Mouse (Mus musculus) embryonic facial prominence, embryonic 10.5 days (tissue): ENCODE results near the gene Magix. TPM values are rescaled to one million over a fixed set of nuclear protein-coding genes. Genes with fewer than 3 reads are reported as not detected.
A peak's percentile ranks its signal among the peaks of the same experiment; 100 is the strongest.

Experiments
- DNase-seq: peaks from one replicate; pipeline ENCODE4 v3.0.0-alpha.2; 2017; ENCODE audit warnings: low spot score
- H3K27ac ChIP-seq: fragments of 300-500 bp; sonication (generic); replicated peaks from 2 replicates; pipeline ENCODE4 v1.5.1; 2016; ENCODE audit warnings: mild to moderate bottlenecking
- H3K27me3 ChIP-seq: fragments of 300-500 bp; sonication (generic); replicated peaks from 2 replicates; pipeline ENCODE4 v1.6.1; 2016; ENCODE audit warnings: low read depth, mild to moderate bottlenecking; ENCODE audit not compliant: poor library complexity, severe bottlenecking
- H3K36me3 ChIP-seq: fragments of 300-500 bp; sonication (generic); replicated peaks from 2 replicates; pipeline ENCODE4 v1.6.1; 2016; ENCODE audit warnings: mild to moderate bottlenecking, moderate library complexity
- H3K4me1 ChIP-seq: fragments of 300-500 bp; sonication (generic); 2 replicates; pipeline ENCODE4 v1.6.1; 2016
- H3K4me3 ChIP-seq: fragments of 300-500 bp; sonication (generic); 2 replicates; pipeline ENCODE4 v1.5.1; 2016; ENCODE audit warnings: mild to moderate bottlenecking, moderate library complexity
- H3K9me3 ChIP-seq: fragments of 300-500 bp; sonication (generic); 2 replicates; pipeline ENCODE4 v1.6.1; 2016; ENCODE audit warnings: mild to moderate bottlenecking
- WGBS: fragments of 180-500 bp; shearing (Covaris S2); methylation state at CpG from one replicate; pipeline ENCODE4 v1.1.7; 2016; 5-methylcytosine and 5-hydroxymethylcytosine counted together
- polyA plus RNA-seq: library from polyadenylated mRNA; unstranded; fragments of >200 nt; fragmentation: Nextera tagmentation; extraction: Ambion mirVana; gene quantifications from 2 replicates; pipeline ENCODE4 v1.2.1, GENCODE M21; 2016

Gene Magix
- polyA plus RNA-seq, 1 experiment from 2014 or later, result 0.09 TPM

- Histone ChIP-seq H3K27me3 (no peaks in the 10 kb centered on the region), H3K4me1 (0 out of 2 replicates have a peak, but pooled peaks cover 2% of the 10 kb centered on the region), H3K4me3 (peak within 1 kb of the TSS; percentile 65), H3K36me3 (peaks cover 37% of the 10 kb centered on the region), H3K9me3 (no peaks in the 10 kb centered on the region), H3K27ac (peak within 1 kb of the TSS; percentile 75)
- DNase-seq, result peak; percentile 84
- WGBS, result 16% methylated on average over 33 of the region's 33 CpGs
Observed at GRCm38 (mm10) chrX:7696954-7697381, 15.9 kb upstream of the Magix start, which contains the start of gene Gpkow. Gene Gpkow, plus strand, starts transcription at chrX:7697131.

- H3K4me3 ChIP-seq, result peak overlapping the region; percentile 65
- no peak overlapping the region for H3K27ac ChIP-seq
- 45% methylated on average over 6 of the region's 6 CpGs for WGBS
- H3K9me3 ChIP-seq, result no peaks in the 10 kb centered on the region
- H3K27me3 ChIP-seq, result no peaks in the 10 kb centered on the region
- H3K36me3 ChIP-seq, result peaks cover 33% of the 10 kb centered on the region
- no peak for DNase-seq
- 0 out of 2 replicates have a peak, but pooled peaks cover 2% of the 10 kb centered on the region for H3K4me1 ChIP-seq
Observed at GRCm38 (mm10) chrX:7696520-7696919, 15.5 kb upstream of the Magix start.

- Histone ChIP-seq H3K9me3 (no peaks in the 10 kb centered on the region), H3K4me1 (no peaks in the 10 kb centered on the region), H3K27me3 (no peaks in the 10 kb centered on the region), H3K27ac (no peak overlapping the region), H3K4me3 (no peak overlapping the region), H3K36me3 (no peaks in the 10 kb centered on the region)
- DNase-seq, result peak; percentile 10
- 40% methylated on average over 4 of the region's 4 CpGs for WGBS
Observed at GRCm38 (mm10) chrX:7692862-7693261, 11.8 kb upstream of the Magix start.

GRCm38 (mm10) chrX:7690486-7690885 lies 9.4 kb upstream of the Magix start:
- Histone ChIP-seq H3K36me3 (no peaks in the 10 kb centered on the region), H3K4me3 (no peak overlapping the region), H3K9me3 (no peaks in the 10 kb centered on the region), H3K27me3 (no peaks in the 10 kb centered on the region), H3K27ac (no peak overlapping the region), H3K4me1 (no peaks in the 10 kb centered on the region)
- no peak for DNase-seq
- 65% methylated on average over 3 of the region's 3 CpGs for WGBS

- WGBS, result 91% methylated on average over 2 of the region's 2 CpGs
- Histone ChIP-seq H3K4me3 (no peak overlapping the region), H3K27ac (no peak overlapping the region), H3K4me1 (no peaks in the 10 kb centered on the region), H3K9me3 (no peaks in the 10 kb centered on the region), H3K27me3 (no peaks in the 10 kb centered on the region), H3K36me3 (no peaks in the 10 kb centered on the region)
- DNase-seq, result no peak
Observed at GRCm38 (mm10) chrX:7688321-7688720, 7.3 kb upstream of the Magix start.

GRCm38 (mm10) chrX:7680057-7680412 lies 1.0 kb downstream of the Magix start:
- Histone ChIP-seq H3K27ac (no peak overlapping the region), H3K9me3 (no peaks in the 10 kb centered on the region), H3K4me3 (peak overlapping the region; percentile 50), H3K27me3 (peaks cover 13% of the 10 kb centered on the region; the same call in 1 of the 2 replicates), H3K4me1 (no peaks in the 10 kb centered on the region), H3K36me3 (no peaks in the 10 kb centered on the region)
- no peak for DNase-seq
- 19% methylated on average over 12 of the region's 12 CpGs for WGBS

GRCm38 (mm10) chrX:7679405-7680056 lies 1.5 kb downstream of the Magix start:
- peak; percentile 93 for DNase-seq
- WGBS, result 20% methylated on average over 27 of the region's 27 CpGs
- Histone ChIP-seq H3K9me3 (no peaks in the 10 kb centered on the region; the same call in 1 of the 2 replicates), H3K36me3 (no peaks in the 10 kb centered on the region), H3K4me3 (peak overlapping the region; percentile 50), H3K4me1 (0 out of 2 replicates have a peak, but pooled peaks cover 3% of the 10 kb centered on the region), H3K27me3 (peaks cover 17% of the 10 kb centered on the region; the same call in 1 of the 2 replicates), H3K27ac (no peak overlapping the region)

- no peak overlapping the region for H3K4me3 ChIP-seq
- peaks cover 22% of the 10 kb centered on the region for H3K27me3 ChIP-seq
- 43% methylated on average over 3 of the region's 3 CpGs for WGBS
- peaks cover 6% of the 10 kb centered on the region; the same call in 1 of the 2 replicates for H3K4me1 ChIP-seq
- no peaks in the 10 kb centered on the region for H3K36me3 ChIP-seq
- no peak overlapping the region for H3K27ac ChIP-seq
- no peak for DNase-seq
- no peaks in the 10 kb centered on the region; the same call in 1 of the 2 replicates for H3K9me3 ChIP-seq
Observed at GRCm38 (mm10) chrX:7678986-7679385, 2.1 kb downstream of the Magix start.

GRCm38 (mm10) chrX:7675001-7675380 lies 6.1 kb downstream of the Magix start:
- Histone ChIP-seq H3K4me3 (peak overlapping the region; percentile 41), H3K27ac (peak overlapping the region; percentile 40; the same call in 1 of the 2 replicates), H3K9me3 (peaks cover 4% of the 10 kb centered on the region; the same call in 1 of the 2 replicates), H3K27me3 (peaks cover 21% of the 10 kb centered on the region; the same call in 1 of the 2 replicates), H3K4me1 (peaks cover 18% of the 10 kb centered on the region), H3K36me3 (no peaks in the 10 kb centered on the region)
- DNase-seq, result no peak
- 37% methylated on average over 10 of the region's 10 CpGs for WGBS

GRCm38 (mm10) chrX:7674284-7675000 lies 6.6 kb downstream of the Magix start:
- WGBS, result 32% methylated on average over 28 of the region's 28 CpGs
- Histone ChIP-seq H3K9me3 (peaks cover 4% of the 10 kb centered on the region; the same call in 1 of the 2 replicates), H3K4me3 (peak overlapping the region; percentile 41), H3K4me1 (peaks cover 18% of the 10 kb centered on the region), H3K27ac (peak overlapping the region; percentile 40; the same call in 1 of the 2 replicates), H3K36me3 (no peaks in the 10 kb centered on the region), H3K27me3 (peaks cover 21% of the 10 kb centered on the region; the same call in 1 of the 2 replicates)
- DNase-seq, result peak; percentile 44

GRCm38 (mm10) chrX:7673578-7674281 lies 7.3 kb downstream of the Magix start:
- DNase-seq, result peak; percentile 18
- 38% methylated on average over 12 of the region's 12 CpGs for WGBS
- H3K4me1 ChIP-seq, result peaks cover 18% of the 10 kb centered on the region
- H3K4me3 ChIP-seq, result peak overlapping the region; percentile 41; the same call in 1 of the 2 replicates
- H3K36me3 ChIP-seq, result peaks cover 6% of the 10 kb centered on the region; the same call in 1 of the 2 replicates
- H3K27ac ChIP-seq, result no peak overlapping the region
- peaks cover 21% of the 10 kb centered on the region; the same call in 1 of the 2 replicates for H3K27me3 ChIP-seq
- H3K9me3 ChIP-seq, result peaks cover 4% of the 10 kb centered on the region; the same call in 1 of the 2 replicates

- Histone ChIP-seq H3K4me3 (no peak overlapping the region), H3K4me1 (peaks cover 18% of the 10 kb centered on the region), H3K27me3 (peaks cover 21% of the 10 kb centered on the region; the same call in 1 of the 2 replicates), H3K27ac (no peak overlapping the region), H3K36me3 (peaks cover 7% of the 10 kb centered on the region; the same call in 1 of the 2 replicates), H3K9me3 (peaks cover 4% of the 10 kb centered on the region; the same call in 1 of the 2 replicates)
- 59% methylated on average over 6 of the region's 6 CpGs for WGBS
- peak; percentile 12 for DNase-seq
Observed at GRCm38 (mm10) chrX:7672739-7673138, 8.3 kb downstream of the Magix start.
